Mouse (Mus musculus): Measurements from ENCODE around the gene Hyal1.

DNA sequence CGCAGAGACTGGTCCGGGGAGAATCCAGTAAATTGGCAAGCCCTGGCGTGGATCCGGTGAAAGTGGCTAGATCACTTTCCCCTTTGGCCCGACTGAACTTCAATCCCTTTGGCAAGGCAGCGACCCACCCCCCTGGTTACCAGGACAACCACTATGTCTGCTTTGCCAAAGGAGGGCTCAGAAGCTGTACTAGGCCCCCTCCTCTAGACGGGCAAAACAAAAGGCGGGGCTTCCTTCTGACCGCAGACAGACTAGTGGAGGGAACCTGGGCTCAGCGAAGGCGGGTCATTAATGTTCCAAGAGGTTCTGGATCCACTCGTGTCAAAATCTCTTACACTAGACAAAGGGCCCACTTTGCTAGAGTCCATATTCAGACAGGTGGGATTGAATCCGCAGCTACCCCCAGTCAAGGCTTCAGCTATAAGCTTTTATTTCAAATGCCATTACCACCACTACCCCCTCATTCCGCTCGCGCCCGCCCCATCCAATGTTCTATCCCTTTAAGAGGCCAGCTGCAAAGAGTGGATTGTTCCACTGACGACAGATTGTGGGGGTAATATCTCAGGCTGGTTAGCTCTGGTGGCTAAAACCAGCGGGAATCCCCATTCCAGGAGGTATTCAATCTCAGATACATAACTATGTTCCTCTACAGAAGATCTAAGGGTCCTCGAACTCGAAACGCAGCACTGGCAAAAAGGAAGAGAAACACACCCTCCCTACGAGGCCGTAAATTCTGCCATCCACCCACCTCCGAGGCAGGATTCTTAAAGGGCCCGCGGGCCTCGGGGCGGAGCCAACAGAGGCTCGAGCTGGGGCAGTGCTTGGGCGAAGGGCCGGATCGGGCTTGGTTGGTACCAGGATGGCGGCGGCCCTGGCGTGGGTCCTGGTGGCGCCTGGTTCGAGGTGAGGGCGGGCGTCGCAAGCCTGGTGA lies 8.1 kb upstream of the Hyal1 start:
- TF ChIP-seq CTCF (IDR thresholded peaks at IDR 0.05; ENCODE audit: extremely low read depth, insufficient read depth, insufficient read length, insufficient replicate concordance) (no peak), POLR2A (IDR thresholded peaks at IDR 0.05; ENCODE audit: low read depth, low read length) (no peak; the same call in 1 of the 2 replicates)

Data from spleen, adult 2 months (tissue).